Mouse (Mus musculus) CH12.LX (cell line): ENCODE results near the gene Exoc6b. TPM values are rescaled to one million over a fixed set of nuclear protein-coding genes. Genes with fewer than 3 reads are reported as not detected.

Experiments
- DNase-seq: peaks from one replicate; pipeline ENCODE4 v3.0.0-alpha.2; 2013; ENCODE audit errors: extremely low read depth
- H3K27ac ChIP-seq: 2 replicates; pipeline ENCODE4 v1.5.1; 2012; ENCODE audit warnings: low read depth, mild to moderate bottlenecking, control low read depth, moderate library complexity; ENCODE audit not compliant: insufficient read depth
- H3K27me3 ChIP-seq: replicated peaks from 2 replicates; pipeline ENCODE3; 2012; ENCODE audit warnings: inconsistent platforms
- H3K36me3 ChIP-seq, 2 experiments: replicated peaks in 1 of 2; 2 replicates each; pipeline versions ENCODE3 to v1.6.1; 2012; ENCODE audit warnings: inconsistent platforms in 1 of 2, low read length in 1 of 2, mild to moderate bottlenecking in 1 of 2, mixed read lengths in 1 of 2, moderate library complexity in 1 of 2; ENCODE audit not compliant: control insufficient read depth in 1 of 2, insufficient read depth in 1 of 2
- H3K4me1 ChIP-seq, 2 experiments: 2 replicates each; pipeline ENCODE4 v1.6.1; 2012; ENCODE audit warnings: inconsistent platforms in 1 of 2, moderate library complexity in 1 of 2; ENCODE audit not compliant: insufficient read depth in 2 of 2, control insufficient read depth in 1 of 2
- H3K4me2 ChIP-seq: 2 replicates; pipeline ENCODE4 v1.6.1; 2012; ENCODE audit warnings: low read depth, mild to moderate bottlenecking, control low read depth; ENCODE audit not compliant: poor library complexity, insufficient read depth, severe bottlenecking
- H3K4me3 ChIP-seq, 3 experiments: fragments of 150-350 bp in 1 of 3; sonication (generic) in 1 of 3; replicated peaks in 1 of 3; 2 replicates each; pipeline versions ENCODE3 to v1.5.1; 2011 to 2012; ENCODE audit warnings: low read depth in 2 of 3, low read length in 2 of 3, mild to moderate bottlenecking in 2 of 3, moderate library complexity in 2 of 3, control low read depth in 1 of 3, improper control_type of control experiment in 1 of 3, inconsistent platforms in 1 of 3, mixed read lengths in 1 of 3; ENCODE audit not compliant: poor library complexity in 1 of 3
- H3K79me2 ChIP-seq: replicated peaks from 2 replicates; pipeline ENCODE4 v1.6.1; 2012; ENCODE audit warnings: mild to moderate bottlenecking, moderate library complexity; ENCODE audit not compliant: control insufficient read depth, poor library complexity, insufficient read depth, severe bottlenecking; ENCODE audit errors: extremely low read depth
- H3K9ac ChIP-seq: 2 replicates; pipeline ENCODE4 v1.6.1; 2012; ENCODE audit warnings: low read depth, mild to moderate bottlenecking, control low read depth, moderate library complexity; ENCODE audit not compliant: insufficient read depth
- H3K9me3 ChIP-seq: replicated peaks from 2 replicates; pipeline ENCODE3; 2012; ENCODE audit warnings: low read length, inconsistent platforms, mixed read lengths
- CHD2 ChIP-seq: IDR thresholded peaks from 2 replicates; pipeline ENCODE4 v1.6.1; 2011; ENCODE audit warnings: low read length, improper control_type of control experiment
- CTCF ChIP-seq, 2 experiments: IDR thresholded peaks in 1 of 2; conservative IDR thresholded peaks in 1 of 2; 2 replicates each; pipeline ENCODE4 v1.5.1; 2011 to 2012; ENCODE audit warnings: low read depth in 2 of 2, low read length in 2 of 2, improper control_type of control experiment in 1 of 2, inconsistent platforms in 1 of 2, mild to moderate bottlenecking in 1 of 2, moderate library complexity in 1 of 2
- E2F4 ChIP-seq: IDR thresholded peaks from 2 replicates; pipeline ENCODE4 v1.6.1; 2011; ENCODE audit warnings: low read depth, low read length, improper control_type of control experiment; ENCODE audit not compliant: insufficient replicate concordance
- ELF1 ChIP-seq: IDR thresholded peaks from 2 replicates; pipeline ENCODE4 v1.6.1; 2014; ENCODE audit warnings: low read depth, mild to moderate bottlenecking, inconsistent platforms, low read length, improper control_type of control experiment
- EP300 ChIP-seq: IDR thresholded peaks from 2 replicates; pipeline ENCODE4 v1.6.1; 2011; ENCODE audit warnings: low read length, improper control_type of control experiment
- ETS1 ChIP-seq: conservative IDR thresholded peaks from 2 replicates; pipeline ENCODE4 v1.6.1; 2012; ENCODE audit warnings: low read depth, mild to moderate bottlenecking, inconsistent platforms, low read length, improper control_type of control experiment, moderate library complexity
- GABPA ChIP-seq: IDR thresholded peaks from 2 replicates; pipeline ENCODE4 v1.6.1; 2012; ENCODE audit warnings: low read depth, low read length, improper control_type of control experiment, inconsistent platforms; ENCODE audit not compliant: insufficient replicate concordance
- HCFC1 ChIP-seq: IDR thresholded peaks from 2 replicates; pipeline ENCODE4 v1.6.1; 2012; ENCODE audit warnings: low read depth, mild to moderate bottlenecking, inconsistent platforms, low read length, improper control_type of control experiment
- JUN ChIP-seq: IDR thresholded peaks from 2 replicates; pipeline ENCODE4 v1.6.1; 2011; ENCODE audit warnings: low read depth, mild to moderate bottlenecking, low read length, improper control_type of control experiment, moderate library complexity; ENCODE audit not compliant: insufficient read depth
- JUND ChIP-seq: conservative IDR thresholded peaks from 2 replicates; pipeline ENCODE4 v1.6.1; 2011; ENCODE audit warnings: low read depth, low read length, improper control_type of control experiment
- KAT2A ChIP-seq: IDR thresholded peaks from 2 replicates; pipeline ENCODE4 v1.6.1; 2012; ENCODE audit warnings: low read length, improper control_type of control experiment, inconsistent platforms; ENCODE audit not compliant: insufficient replicate concordance
- MAX ChIP-seq: IDR thresholded peaks from 2 replicates; pipeline ENCODE4 v1.6.1; 2011; ENCODE audit warnings: low read length, improper control_type of control experiment
- MYC ChIP-seq: IDR thresholded peaks from 2 replicates; pipeline ENCODE4 v1.6.1; 2011; ENCODE audit warnings: low read depth, mild to moderate bottlenecking, improper control_type of control experiment, low read length
- NRF1 ChIP-seq: IDR thresholded peaks from 2 replicates; pipeline ENCODE4 v1.6.1; 2014; ENCODE audit warnings: low read depth, mild to moderate bottlenecking, inconsistent platforms, low read length, improper control_type of control experiment, moderate library complexity
- POLR2A ChIP-seq: IDR thresholded peaks from 2 replicates; pipeline ENCODE4 v1.6.1; 2011; ENCODE audit warnings: low read depth, mild to moderate bottlenecking, improper control_type of control experiment, low read length
- RAD21 ChIP-seq: IDR thresholded peaks from 2 replicates; pipeline ENCODE4 v1.6.1; 2011; ENCODE audit warnings: low read depth, mild to moderate bottlenecking, low read length, improper control_type of control experiment, moderate library complexity
- RCOR1 ChIP-seq: conservative IDR thresholded peaks from 2 replicates; pipeline ENCODE4 v1.6.1; 2012; ENCODE audit warnings: low read depth, mild to moderate bottlenecking, inconsistent platforms, low read length, improper control_type of control experiment
- SIN3A ChIP-seq: IDR thresholded peaks from 2 replicates; pipeline ENCODE4 v1.6.1; 2012; ENCODE audit warnings: low read length, improper control_type of control experiment, inconsistent platforms
- SMC3 ChIP-seq: IDR thresholded peaks from 2 replicates; pipeline ENCODE4 v1.6.1; 2011; ENCODE audit warnings: low read depth, low read length, improper control_type of control experiment
- TCF12 ChIP-seq: IDR thresholded peaks from 2 replicates; pipeline ENCODE4 v1.6.1; 2014; ENCODE audit warnings: low read depth, mild to moderate bottlenecking, inconsistent platforms, low read length, improper control_type of control experiment
- ZC3H11A ChIP-seq: IDR thresholded peaks from 2 replicates; pipeline ENCODE4 v1.6.1; 2012; ENCODE audit warnings: low read depth, mild to moderate bottlenecking, inconsistent platforms, low read length, improper control_type of control experiment
- ZKSCAN1 ChIP-seq: IDR thresholded peaks from 2 replicates; pipeline ENCODE4 v1.6.1; 2012; ENCODE audit warnings: low read depth, inconsistent platforms, low read length, improper control_type of control experiment, borderline replicate concordance
- dilution Hi-C: fragments of 300-500 bp; cut with MboI; formaldehyde crosslinking; loops from 2 replicates; pipeline ENCODE4 v1.14.3; 2020; ENCODE audit warnings: low sequenced_read_pairs; ENCODE audit not compliant: extremely low pct_unique_long_range_greater_than_20kb, extremely low pct_ligation_motif_present
- in situ Hi-C: fragments of 300-500 bp; cut with MboI; formaldehyde crosslinking; loops from 3 replicates; pipeline ENCODE4 v1.14.3; 2019; ENCODE audit warnings: low sequenced_read_pairs, low pct_ligation_motif_present, low pct_unique_long_range_greater_than_20kb, mixed read lengths
- polyA plus RNA-seq: library from polyadenylated mRNA; unstranded; fragments of >175 nt; gene quantifications from 2 replicates; pipeline ENCODE4 v1.2.1, GENCODE M21; 2012; ENCODE audit warnings: low read depth; ENCODE audit not compliant: insufficient read length
- total RNA-seq, 2 experiments: library from RNA; depleted of rRNA; stranded (reverse); fragments of 300-350 nt in 1 of 2; fragments of >200 nt in 1 of 2; gene quantifications; 2 replicates each; pipeline ENCODE4 v1.2.3; 2012 to 2014

The Exoc6b gene
- total and polyA plus RNA-seq, 3 experiments, result 1.7 to 5.2 (median 3.5) TPM

- Histone ChIP-seq H3K27me3 (peaks cover 83% of the 10 kb centered on the region), H3K79me2 (no peaks in the 10 kb centered on the region), H3K9ac (no peak overlapping the region), H3K9me3 (peaks cover 28% of the 10 kb centered on the region), H3K4me1 (peaks cover 0 to 16% of the 10 kb centered on the region in 2 experiments; a peak in 2 of 4 replicates), H3K36me3 (no peaks in the 10 kb centered on the region), H3K4me2 (no peak overlapping the region), H3K27ac (no peak overlapping the region), H3K4me3 (no peak overlapping the region)
- DNase-seq, result no peak
- in situ Hi-C loops, result loop anchor here (10.0 to 25.0 kb wide), 3 partner anchors 171 to 488 kb away; no protein-coding TSS in a partner anchor
- dilution Hi-C loops, result no loop called here
- no peak for TF ChIP-seq SMC3
- TF ChIP-seq MYC, result no peak
- TF ChIP-seq ELF1, result no peak
- TF ChIP-seq ZKSCAN1, result no peak
- no peak for TF ChIP-seq RCOR1
- TF ChIP-seq ETS1, result no peak
- no peak for TF ChIP-seq ZC3H11A
- no peak for TF ChIP-seq JUND
- TF ChIP-seq EP300, result no peak
- TF ChIP-seq POLR2A, result no peak
- TF ChIP-seq SIN3A, result no peak
- TF ChIP-seq CHD2, result no peak
- no peak for TF ChIP-seq E2F4
- TF ChIP-seq RAD21, result no peak
- no peak for TF ChIP-seq MAX
- no peak for TF ChIP-seq JUN
Measured at GRCm38 (mm10) chr6:84582826-84583225, 486.5 kb downstream of the Exoc6b start.

- in situ Hi-C loops, result loop anchor here (10.0 to 25.0 kb wide), 3 partner anchors 170 to 487 kb away; no protein-coding TSS in a partner anchor
- dilution Hi-C loops, result no loop called here
- H3K79me2 ChIP-seq, result no peaks in the 10 kb centered on the region
Measured at GRCm38 (mm10) chr6:84581833-84582445, 487.4 kb downstream of the Exoc6b start.

More at GRCm38 (mm10) chr6:84581833-84582445, 487.4 kb downstream of the Exoc6b start:
- no peak overlapping the region for H3K4me2 ChIP-seq
- peaks cover 83% of the 10 kb centered on the region for H3K27me3 ChIP-seq
- TF ChIP-seq ZKSCAN1, result no peak
- no peak for TF ChIP-seq CHD2
- no peak for TF ChIP-seq TCF12
- TF ChIP-seq CTCF (conservative IDR thresholded peaks at IDR 0.05 in 1 of 2, IDR thresholded peaks at IDR 0.05 in 1 of 2; ENCODE audit: low read depth in 2 of 2, low read length in 2 of 2), result no peak
- TF ChIP-seq HCFC1, result no peak
- no peak for TF ChIP-seq KAT2A
- TF ChIP-seq GABPA, result no peak
- no peak for TF ChIP-seq EP300
- no peak for TF ChIP-seq JUND
- TF ChIP-seq MYC, result no peak
- TF ChIP-seq JUN, result no peak
- no peak for TF ChIP-seq NRF1
- peaks cover 0 to 11% of the 10 kb centered on the region in 2 experiments; a peak in 2 of 4 replicates for H3K4me1 ChIP-seq
- H3K27ac ChIP-seq, result no peak overlapping the region
- peaks cover 28% of the 10 kb centered on the region for H3K9me3 ChIP-seq
- no peak for DNase-seq
- H3K36me3 ChIP-seq, result no peaks in the 10 kb centered on the region
- H3K4me3 ChIP-seq, result no peak overlapping the region
- H3K9ac ChIP-seq, result no peak overlapping the region
